Mouse (Mus musculus) left cerebral cortex, adult 18-20 months (tissue): Measurements from ENCODE around the gene Trip12. TPM values are rescaled to one million over a fixed set of nuclear protein-coding genes. Genes with fewer than 3 reads are reported as not detected.

Experiments used
- microRNA-seq, 2 experiments: library from miRNA; unstranded; fragments of <30 nt; microRNA quantifications; one replicate each; pipeline ENCODE4 v1.2.0; 2021
- total RNA-seq, 2 experiments: library from RNA; stranded (reverse); gene quantifications; 2 replicates each; pipeline ENCODE4 v1.2.3; 2021

Gene Trip12
- total RNA-seq, 2 experiments from 2014 or later = 201 to 202 TPM

Small RNA genes lying within 50 kb of the gene (microRNA-seq; reads per million reads assigned to microRNA genes)
- 1.3 to 1.7 reads per million in 2 experiments for gene Mir5126

Other genes with a start within 250 kb of the Trip12 start
- gene Dner, start 144.3 kb downstream of the Trip12 start, total RNA-seq = 100 to 1,000 TPM; 140 to 143 TPM
- gene Fbxo36, start 675 bp downstream of the Trip12 start, total RNA-seq = 1 to 10 TPM; 2.2 to 3.9 TPM
- gene Slc16a14, start 94.6 kb upstream of the Trip12 start, total RNA-seq = 10 to 100 TPM in 1 of 2 experiments, 1 to 10 TPM in 1; 9.7 to 10.9 TPM